Mouse (Mus musculus) adrenal gland, postnatal 10 days (tissue): ENCODE measurements around the gene Plxnb2. TPM values are rescaled to one million over a fixed set of nuclear protein-coding genes. Genes with fewer than 3 reads are reported as not detected.

Experiments
- DNase-seq: peaks from one replicate; pipeline ENCODE4 v3.0.0; 2021; ENCODE audit warnings: mixed read lengths
- long read RNA-seq, 2 experiments: library from polyadenylated mRNA; stranded (forward); transcript quantifications; one replicate each; pipeline ENCODE4 v2.0.0; 2021
- total RNA-seq, 2 experiments: library from RNA; stranded (reverse); gene quantifications; 2 replicates each; pipeline ENCODE4 v1.2.3; 2021

Gene Plxnb2
- total RNA-seq: 100 to 1,000 TPM in 1 of 2 experiments, 10 to 100 TPM in 1; 96.8 to 105 TPM
- long read RNA-seq, experiment 1, partial matches to known transcripts: 21 of 28 reads
- long read RNA-seq, experiment 1, other reads (novel, unspliced or antisense): 6 of 28 reads
- long read RNA-seq, experiment 2, full-length matches to known transcripts: 7 of 32 reads
- long read RNA-seq, experiment 2, partial matches to known transcripts: 18 of 32 reads
- long read RNA-seq, experiment 2, other reads (novel, unspliced or antisense): 7 of 32 reads

- peak; percentile 88 for DNase-seq
These were observed at the start of gene Plxnb2 for GRCm38 (mm10) chr15:89180571-89181229. TSS of gene Plxnb2 (minus strand) at chr15:89180788.

DNA sequence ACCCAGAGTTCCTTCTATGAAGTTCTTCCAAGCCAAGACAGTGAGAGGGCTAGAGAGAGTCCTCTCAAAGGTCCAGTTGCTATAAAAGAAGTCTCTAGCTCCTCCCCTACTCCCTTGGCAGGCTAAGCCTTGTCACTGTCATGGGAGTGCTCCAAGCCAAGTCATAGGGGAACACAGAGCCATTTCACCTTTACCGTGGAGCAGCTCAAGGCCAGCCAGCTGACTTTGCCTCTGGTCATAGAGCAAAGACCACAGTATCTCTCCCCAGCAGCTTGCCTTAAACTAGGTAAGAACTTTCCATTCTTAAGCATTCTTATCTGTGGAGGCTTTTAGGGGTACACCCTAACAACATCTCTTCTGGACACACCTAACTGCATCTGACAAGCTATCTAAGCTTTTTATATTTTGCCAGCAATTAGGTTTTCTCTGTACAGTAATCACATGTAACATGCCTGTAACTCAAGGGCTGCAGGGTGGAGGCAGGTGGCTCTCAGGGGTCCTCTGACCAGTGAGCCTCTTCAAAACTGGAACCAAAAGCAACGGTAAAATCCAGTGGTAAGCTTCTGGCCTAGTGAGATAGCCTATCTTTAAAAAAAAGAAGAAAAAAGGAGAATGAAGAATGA is 35.1 kb upstream of the Plxnb2 start:
- DNase-seq: peak; percentile 23

- no peak for DNase-seq
These were observed 34.4 kb upstream of the Plxnb2 start for GRCm38 (mm10) chr15:89214953-89215352.

GRCm38 (mm10) chr15:89213517-89213916 is 32.9 kb upstream of the Plxnb2 start:
- no peak for DNase-seq

- DNase-seq: no peak
These were observed 31.9 kb upstream of the Plxnb2 start for GRCm38 (mm10) chr15:89212495-89212894.

GRCm38 (mm10) chr15:89211716-89212461 is 31.3 kb upstream of the Plxnb2 start:
- DNase-seq: no peak

DNA sequence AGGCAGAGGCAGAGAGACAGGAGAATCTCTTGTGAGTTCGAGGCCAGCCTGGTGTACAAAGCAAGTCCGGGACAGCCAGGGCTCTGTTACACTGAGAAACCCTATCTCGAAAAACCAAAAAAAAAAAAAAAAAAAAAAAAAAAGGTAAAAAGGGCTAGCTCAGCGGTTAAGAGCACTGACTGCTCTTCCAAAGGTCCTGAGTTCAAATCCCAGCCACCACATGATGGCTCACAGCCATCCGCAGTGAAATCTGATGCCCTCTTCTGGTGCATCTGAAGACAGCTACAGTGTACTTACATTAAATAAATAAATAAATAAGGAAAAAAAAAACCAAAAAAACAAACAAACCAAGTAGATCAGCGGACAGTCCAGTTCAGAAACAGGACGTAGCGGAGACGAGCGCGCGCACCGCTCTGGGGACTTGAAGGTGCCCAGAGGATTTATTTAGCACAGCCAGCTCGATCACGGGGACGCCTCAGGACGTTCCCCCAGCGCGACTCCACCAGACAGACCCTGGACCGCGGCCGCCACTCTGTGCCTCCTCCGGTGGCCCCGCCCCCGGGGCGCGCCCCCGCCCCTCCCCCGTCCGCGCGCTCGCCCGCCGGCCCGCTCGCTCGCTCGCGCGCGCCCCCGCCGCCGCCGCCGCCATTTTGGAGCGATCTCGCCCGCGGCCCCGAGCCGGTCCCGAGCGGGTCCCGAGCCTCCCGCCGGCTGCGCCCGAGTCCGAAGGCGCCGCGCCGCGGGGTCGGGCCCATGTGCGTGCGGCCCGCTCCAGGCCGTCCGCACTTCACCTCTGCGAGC is 30.5 kb upstream of the Plxnb2 start, which contains the start of gene Ppp6r2:
Ppp6r2 (plus strand) TSS at position 639 of the 801 bp plus-strand sequence.
- DNase-seq: peak; percentile 93

DNA sequence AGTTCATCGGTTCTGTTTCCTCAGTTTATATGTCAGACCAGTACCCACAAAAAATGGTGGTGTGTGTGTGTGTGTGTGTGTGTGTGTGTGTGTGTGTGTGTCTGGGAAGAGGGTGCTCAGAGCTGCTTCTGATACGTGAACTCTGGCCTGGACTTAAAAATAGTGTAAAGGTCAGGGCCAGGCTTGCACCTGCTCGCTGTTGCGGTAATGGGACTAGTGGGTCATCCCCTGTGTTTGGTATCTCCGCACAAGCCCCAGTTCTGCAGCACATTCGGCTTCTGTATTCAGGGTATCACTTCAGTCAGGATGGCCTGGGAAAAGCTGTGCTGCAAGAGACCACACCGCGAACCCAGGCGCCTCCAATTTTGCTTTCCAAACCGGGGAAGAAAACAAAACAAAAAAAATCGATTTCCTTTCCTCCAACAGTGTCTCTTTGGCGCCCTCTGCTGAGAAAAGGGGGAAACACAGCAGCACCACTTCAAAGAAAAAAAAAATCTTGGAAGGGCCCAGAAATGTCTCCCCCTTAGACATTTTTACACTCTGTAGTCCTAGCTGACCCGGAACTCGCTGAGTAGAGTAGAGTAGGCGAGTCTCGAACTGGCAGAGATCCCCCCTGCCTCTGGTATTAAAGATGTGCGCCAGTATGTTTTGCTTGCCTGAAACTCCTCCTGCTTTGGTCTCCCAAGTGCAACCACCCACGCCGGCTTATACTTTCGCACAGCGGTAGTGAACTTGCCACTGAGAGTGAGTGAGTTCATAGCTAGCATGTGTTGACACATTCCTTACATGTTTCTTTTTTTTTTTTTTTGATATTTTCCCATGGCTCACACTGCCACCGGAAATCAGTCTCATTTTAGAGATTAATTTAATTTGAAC is 29.5 kb upstream of the Plxnb2 start:
- DNase-seq: peak; percentile 92

- DNase-seq: no peak
These were observed 26.9 kb upstream of the Plxnb2 start for GRCm38 (mm10) chr15:89207457-89207856.

DNA sequence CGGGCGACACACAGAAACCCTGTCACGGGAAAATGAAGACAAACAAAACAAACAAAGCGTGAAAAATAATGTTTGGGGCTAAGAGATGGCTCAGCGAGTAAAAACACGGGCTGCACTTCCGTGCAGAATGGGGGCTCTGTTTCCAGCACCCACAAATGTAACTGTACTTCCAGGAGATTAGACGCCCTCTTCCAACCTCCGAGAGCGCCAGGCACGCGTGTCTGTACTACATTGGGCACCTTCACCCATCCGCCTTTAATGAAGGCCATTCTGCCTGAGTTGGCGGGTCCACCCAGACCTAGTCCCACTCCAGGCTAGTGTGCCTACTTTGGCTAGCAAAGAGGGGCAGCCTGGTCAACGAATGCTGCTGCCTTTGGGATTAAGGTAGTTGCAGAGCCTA is 16.5 kb upstream of the Plxnb2 start:
- no peak for DNase-seq

DNA sequence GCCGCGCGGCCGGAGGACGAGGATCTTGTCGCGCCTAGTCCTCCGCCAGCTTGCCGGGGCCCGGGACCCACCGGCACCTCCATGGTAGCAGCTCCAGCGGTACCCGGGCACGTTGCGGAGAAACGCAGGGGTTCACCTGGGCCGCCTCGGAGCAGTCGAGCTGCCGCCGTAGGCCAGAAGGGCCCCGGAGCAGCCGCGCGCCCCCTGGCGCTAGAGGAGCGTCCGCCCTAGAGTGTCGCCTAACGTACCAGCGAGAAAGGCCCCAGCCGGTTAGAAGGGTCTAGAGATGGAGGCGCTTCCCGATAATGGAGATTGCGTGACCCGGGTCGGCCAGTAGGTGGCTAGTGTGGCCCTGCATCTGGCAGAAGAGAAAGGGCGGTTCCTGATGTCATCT is 15.7 kb upstream of the Plxnb2 start, which contains the start of gene Dennd6b:
Dennd6b (minus strand) TSS at position 184 of the 394 bp plus-strand sequence.
- peak; percentile 96 for DNase-seq

DNA sequence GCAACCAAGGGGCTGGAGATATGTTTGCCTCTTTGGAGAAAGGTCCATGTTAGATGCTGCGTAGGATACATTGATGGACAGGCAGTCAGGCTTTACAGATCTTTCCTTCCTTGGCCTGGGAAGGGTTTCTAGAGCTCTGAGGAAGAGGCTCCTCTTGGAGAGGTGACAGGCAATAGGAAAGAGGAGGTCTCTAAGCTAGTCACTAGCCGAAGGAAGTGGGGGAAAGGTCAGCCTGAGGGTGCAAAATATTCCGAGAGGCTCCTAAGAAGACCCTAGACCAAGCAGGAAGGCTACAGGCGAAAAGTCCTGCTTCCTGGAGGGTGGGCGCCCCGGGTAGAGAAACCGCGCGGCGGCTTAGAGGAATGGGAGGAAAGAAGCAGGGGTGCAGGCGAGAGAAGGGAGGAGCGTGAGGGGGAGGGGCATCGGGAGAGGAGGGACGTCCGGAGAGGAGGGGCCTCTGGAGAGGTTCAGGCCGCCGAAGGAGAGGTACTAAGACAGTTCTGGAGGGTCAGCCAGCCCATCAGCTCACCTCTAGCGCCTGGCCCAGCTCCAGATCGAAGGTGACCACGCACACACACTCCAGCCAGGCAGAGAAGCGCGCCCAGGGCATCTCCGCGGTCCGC is 15.2 kb upstream of the Plxnb2 start:
- peak; percentile 95 for DNase-seq

DNA sequence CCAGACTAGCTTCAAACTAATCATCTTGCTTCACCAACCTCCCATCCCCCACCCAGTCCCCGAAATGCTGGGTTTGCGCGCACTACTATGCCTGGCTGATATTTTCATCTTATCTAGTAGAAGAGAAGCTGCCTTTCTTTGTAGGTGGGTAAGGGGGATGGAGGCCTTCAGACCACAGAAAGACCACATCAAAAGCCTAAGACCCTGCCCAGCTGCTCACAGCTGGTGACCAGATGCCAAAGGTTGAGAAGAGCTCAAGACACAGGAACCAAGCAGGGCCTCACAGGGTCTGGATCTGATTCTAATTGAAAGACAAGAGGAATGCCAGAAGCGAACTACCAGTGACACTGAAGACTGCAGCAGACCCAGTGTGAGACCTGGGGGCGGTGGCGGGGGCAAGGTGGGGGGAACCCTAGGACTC is 14.7 kb upstream of the Plxnb2 start:
- DNase-seq: no peak

- DNase-seq: peak; percentile 58
These were observed 4.3 kb upstream of the Plxnb2 start for GRCm38 (mm10) chr15:89184937-89185227.

DNA sequence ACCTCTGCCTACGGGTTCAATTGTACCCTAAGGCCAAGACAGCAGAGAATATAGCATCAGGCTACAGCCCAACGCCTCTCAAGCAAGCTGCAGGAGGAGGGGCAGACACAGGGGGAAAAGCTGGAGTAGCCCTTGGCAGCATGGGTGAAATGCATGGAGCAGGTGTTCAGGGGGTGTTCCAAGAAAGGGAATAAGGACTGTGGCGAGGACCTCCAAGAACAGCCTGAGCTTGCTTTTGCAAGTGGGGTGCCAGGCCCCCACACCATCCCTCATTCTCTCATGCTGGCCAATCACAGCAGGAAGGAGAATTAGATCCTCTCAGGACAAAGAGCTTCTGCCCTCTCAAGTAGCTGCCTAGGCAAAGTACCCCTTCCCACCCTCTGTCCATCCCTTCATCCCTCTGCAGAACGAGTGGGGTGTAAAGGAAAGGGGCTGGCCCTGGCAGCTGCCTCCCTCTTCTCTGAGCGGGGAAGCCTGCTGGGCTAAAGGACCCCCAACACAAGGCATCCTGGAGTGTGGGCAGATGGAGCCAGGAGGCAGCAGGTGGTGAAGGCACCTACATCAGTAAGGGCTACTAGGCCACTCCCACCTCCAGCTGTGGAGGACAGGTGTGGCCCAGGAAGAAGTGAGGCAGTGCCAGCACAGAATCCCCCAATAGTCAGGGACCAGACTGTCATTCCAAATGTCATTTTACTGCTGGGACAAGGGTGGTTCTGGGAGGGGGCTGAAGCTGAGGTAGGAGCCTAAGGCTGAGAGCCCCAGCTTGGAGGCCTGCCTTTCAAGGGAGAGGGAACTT is 3.8 kb upstream of the Plxnb2 start:
- DNase-seq: no peak

- DNase-seq: no peak
These were observed 2.3 kb upstream of the Plxnb2 start for GRCm38 (mm10) chr15:89182842-89183241.

DNA sequence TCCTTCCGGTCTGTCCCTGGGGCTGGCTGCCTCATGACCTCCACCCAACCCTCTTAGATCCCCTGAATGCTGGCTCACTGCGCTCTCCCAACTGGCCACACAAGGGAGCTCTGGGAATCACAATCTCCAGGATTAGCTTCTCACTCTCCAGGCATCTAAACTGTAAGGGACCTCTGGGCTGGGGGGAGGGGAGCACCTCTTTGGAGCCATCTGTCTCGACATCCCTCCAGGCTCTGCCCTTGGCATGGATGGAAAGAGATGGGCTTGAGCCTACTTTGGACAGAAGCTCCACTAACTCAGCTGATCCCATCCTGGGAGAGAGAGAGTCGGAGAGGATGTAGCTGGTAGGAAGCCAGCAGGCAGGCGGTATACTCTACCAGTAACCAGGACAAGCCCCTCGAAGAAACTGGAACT is 1.7 kb upstream of the Plxnb2 start:
- DNase-seq: peak; percentile 54

GRCm38 (mm10) chr15:89181561-89182270 is 1.1 kb upstream of the Plxnb2 start:
- no peak for DNase-seq

- peak; percentile 54 for DNase-seq
These were observed 477 bp downstream of the Plxnb2 start for GRCm38 (mm10) chr15:89180081-89180541.
